Mouse (Mus musculus): Measurements from ENCODE around the gene 1600014C23Rik. TPM values are rescaled to one million over a fixed set of nuclear protein-coding genes. Genes with fewer than 3 reads are reported as not detected.

The 1600014C23Rik gene
- polyA plus RNA-seq, 1 experiment = not detected

DNA sequence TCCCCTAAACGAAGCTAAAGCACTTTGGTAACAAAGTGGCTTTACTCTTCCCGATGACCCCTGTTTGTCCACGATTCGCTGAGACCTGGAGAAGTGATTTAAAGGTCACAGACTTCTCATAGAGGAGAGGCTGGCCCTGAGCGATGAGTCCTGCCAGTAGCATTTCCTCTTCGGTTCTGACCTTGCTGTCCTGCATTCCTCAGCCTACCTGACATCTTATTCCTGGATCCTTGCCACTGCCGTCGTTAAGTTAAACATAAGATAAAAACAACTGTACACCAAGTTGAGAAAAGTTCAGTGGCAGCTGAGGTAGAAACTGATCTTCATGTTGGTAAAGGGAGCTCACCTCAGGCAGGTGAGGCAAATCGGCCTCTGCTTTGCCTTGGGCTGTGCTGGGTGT lies 44.5 kb downstream of the 1600014C23Rik start:
- DNase-seq (ENCODE audit: low spot score) = no peak

DNA sequence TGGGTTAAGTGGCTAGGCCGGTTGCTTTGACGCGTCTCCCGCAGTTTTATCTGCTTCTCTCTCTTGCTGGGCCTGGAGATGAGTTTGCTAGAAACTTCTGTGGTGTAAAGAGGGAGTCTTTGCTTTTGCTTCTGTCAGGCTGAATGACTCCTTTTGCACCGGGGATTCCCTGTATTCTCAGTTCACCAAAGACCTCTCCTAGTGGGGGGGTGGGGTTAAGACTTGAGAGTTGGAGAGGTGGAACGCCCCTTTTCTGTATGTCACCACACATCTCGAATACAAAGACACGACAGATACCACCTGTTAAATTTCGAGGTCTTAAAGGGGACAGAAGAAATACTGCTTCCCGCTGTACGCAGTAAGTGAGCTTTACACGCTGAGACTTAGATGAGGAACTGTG lies 46.9 kb downstream of the 1600014C23Rik start, which contains the start of gene Tmem63b:
TSS of gene Tmem63b (minus strand) at position 190 of the 400 bp plus-strand sequence.
- no peak for DNase-seq (ENCODE audit: low spot score)

DNA sequence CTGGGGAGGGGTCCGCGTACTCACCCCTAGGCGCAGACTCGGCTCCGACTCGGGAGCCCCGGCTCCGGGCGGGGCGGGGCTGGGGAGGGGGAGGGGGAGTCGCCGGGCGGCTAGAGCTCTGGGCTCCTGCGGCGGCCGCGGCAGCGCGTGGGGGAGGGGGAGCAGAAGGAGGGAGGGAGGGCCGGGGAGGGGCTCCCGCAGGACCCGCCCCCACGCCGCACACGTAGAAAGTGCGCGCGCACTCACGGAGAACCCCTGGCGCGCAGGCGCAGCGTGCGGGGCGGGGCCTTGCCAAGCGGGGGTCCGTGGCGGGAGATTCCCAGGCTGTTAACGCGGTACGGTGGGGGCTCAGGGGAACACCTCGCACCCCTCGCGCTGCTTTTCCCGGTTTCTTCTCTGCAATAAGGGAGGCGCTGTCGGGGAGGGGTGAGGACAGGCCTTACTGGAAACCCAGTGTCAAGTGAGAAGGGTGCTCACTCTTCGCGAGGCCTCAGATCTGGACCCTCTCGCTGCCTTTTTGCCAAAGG lies 47.5 kb downstream of the 1600014C23Rik start, which contains the start of gene Mrpl14:
TSS of gene Mrpl14 (plus strand) at position 230 of the 527 bp plus-strand sequence.
- DNase-seq (ENCODE audit: low spot score) = peak; percentile 90

DNA sequence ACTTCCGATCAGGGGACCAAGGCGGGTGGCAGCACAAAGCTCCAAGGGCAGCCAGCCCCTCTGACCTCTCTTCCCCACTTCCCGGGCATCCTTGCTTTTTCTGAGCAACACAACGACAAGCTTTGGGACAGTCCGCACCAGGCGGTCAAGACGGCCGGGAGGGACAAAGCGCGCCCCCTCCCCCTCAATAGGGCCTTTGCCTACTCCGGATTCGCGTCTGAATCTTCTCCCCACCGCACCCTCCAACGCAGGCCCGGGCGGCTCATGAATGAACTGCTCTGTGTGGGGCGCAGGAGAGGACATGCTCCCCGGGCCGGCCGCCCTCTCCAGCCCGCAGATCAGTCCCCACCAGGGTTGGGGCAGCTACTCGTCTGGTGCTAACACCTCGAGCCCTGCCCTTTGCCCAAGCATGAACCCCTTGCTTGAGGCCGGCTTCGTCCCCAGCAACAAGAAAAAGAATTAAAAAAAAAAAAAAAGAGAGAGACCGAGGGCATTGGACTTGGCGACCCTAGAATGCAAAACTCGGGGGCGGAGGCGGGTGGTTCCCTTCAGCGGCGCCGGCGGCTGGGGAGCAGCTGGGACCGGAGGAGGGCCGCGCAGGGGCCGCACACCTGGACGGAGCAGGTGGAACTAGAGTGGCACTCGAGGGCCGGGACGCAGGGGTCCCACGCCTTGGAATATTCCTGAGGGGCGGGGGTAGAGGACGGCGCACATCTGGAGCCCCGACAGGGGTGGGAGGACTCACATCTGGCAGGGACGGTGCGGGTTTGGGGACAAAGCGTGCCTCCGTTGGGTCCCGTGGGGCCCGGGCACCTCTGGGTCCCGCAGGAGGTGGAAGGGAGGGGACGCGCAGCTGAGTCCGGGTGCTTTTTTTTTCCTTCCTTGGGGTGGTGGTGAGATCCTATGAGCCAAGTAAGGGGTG lies 48.2 kb downstream of the 1600014C23Rik start:
- DNase-seq (ENCODE audit: low spot score) = no peak

DNA sequence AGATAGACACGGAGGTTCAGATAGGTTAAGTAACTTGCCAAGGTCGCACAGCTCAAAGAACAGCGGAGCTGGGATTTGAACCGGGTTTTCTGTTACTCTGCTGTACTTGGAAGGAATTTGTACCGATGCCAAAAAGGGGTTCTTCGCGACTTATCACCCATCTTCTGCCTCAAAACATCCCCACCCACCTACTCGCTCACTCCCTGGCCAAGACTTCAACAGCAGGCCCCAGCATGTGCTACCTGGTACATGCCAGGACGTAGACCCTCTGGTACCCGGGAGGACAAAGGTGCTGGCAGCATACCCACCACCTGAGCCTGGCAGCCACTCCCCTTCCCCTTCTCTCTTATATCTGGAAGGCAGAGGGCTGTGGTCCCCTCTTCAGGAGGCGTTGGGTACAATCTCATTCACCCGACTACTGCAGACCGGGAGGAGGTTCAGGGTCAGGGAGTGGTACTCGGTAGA lies 48.9 kb downstream of the 1600014C23Rik start:
- DNase-seq (ENCODE audit: low spot score) = no peak

Other genes with a start within 250 kb of the 1600014C23Rik start
- gene Aars2, start 227.0 kb downstream of the 1600014C23Rik start, polyA plus RNA-seq (2012; rRNA removed) = 10.2 TPM in 2 replicates
- gene Tcte1, start 210.4 kb downstream of the 1600014C23Rik start, polyA plus RNA-seq (2012; rRNA removed) = 0.01 TPM in 1 of 2 replicates, not detected in the other
- 0.51 and 0.81 TPM in 2 replicates for gene Tmem151b, start 184.2 kb downstream of the 1600014C23Rik start, polyA plus RNA-seq (2012; rRNA removed)
- gene Nfkbie, start 178.1 kb downstream of the 1600014C23Rik start, polyA plus RNA-seq (2012; rRNA removed) = 5.7 and 6.1 TPM in 2 replicates
- gene Slc35b2, start 170.0 kb downstream of the 1600014C23Rik start, polyA plus RNA-seq (2012; rRNA removed) = 62.3 and 69.4 TPM in 2 replicates
- 635 and 857 TPM in 2 replicates for gene Hsp90ab1, start 160.6 kb downstream of the 1600014C23Rik start, polyA plus RNA-seq (2012; rRNA removed)
- 210 and 219 TPM in 2 replicates for gene Slc29a1, start 134.2 kb downstream of the 1600014C23Rik start, polyA plus RNA-seq (2012; rRNA removed)
- gene Mymx, start 131.7 kb downstream of the 1600014C23Rik start, polyA plus RNA-seq (2012; rRNA removed) = 0.31 and 0.84 TPM in 2 replicates
- gene Capn11, start 74.5 kb downstream of the 1600014C23Rik start, polyA plus RNA-seq (2012; rRNA removed) = 2.3 and 2.7 TPM in 2 replicates
- gene Mrpl14, start 47.5 kb downstream of the 1600014C23Rik start, polyA plus RNA-seq (2012; rRNA removed) = 100 and 106 TPM in 2 replicates
- 73.6 and 76.5 TPM in 2 replicates for gene Tmem63b, start 46.9 kb downstream of the 1600014C23Rik start, polyA plus RNA-seq (2012; rRNA removed)

All from urinary bladder, adult 2 months (tissue).